Mouse (Mus musculus) thymus, postnatal 10 days (tissue): Measurements from ENCODE around the gene Ryr2.

ENCODE experiments used
- DNase-seq, 2 experiments: peaks; one replicate each; pipeline ENCODE4 v3.0.0; 2021; ENCODE audit warnings: low spot score in 2 of 2

The Ryr2 gene

DNA sequence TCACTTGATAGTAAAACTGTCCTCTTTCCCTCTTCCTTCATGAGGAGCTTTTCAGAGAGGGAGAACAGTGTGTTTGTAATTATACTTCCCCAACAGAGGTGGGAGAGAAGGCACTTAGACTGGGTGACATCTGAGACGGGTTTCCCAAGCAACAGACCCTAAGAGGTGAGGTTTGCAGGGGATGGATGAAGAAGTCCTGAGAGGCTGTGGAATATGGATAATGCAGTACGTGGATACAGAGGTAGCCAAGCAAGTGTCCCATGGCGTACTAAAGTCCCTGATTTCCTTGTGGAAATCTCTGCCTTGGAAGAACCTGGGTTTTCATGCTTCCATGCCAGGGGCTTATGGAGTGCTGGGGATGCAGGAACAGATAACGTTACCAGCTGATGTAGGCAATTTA is 69.5 kb downstream of the Ryr2 start:
- DNase-seq = no peak

GRCm38 (mm10) chr13:12036834-12037233 is 69.9 kb downstream of the Ryr2 start:
- DNase-seq = no peak

DNA sequence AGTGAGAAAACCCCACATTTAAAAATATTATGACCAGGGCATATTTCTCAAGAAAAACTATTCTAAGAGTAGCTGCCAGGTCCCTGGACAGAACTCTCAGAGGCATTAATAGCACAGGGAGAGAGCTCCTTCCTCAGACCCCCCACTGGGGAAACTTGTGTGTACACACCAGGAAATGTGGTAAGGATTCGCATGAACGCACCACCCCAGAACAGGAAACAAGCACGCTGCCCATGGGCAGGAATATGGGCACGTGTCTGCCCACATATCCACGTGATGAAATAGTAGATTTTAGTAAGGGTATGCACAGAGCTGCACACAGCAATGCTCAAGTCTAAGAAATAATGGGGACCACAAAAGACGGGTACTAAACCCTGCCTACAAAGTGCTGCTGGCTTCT is 72.8 kb downstream of the Ryr2 start:
- no peak for DNase-seq

GRCm38 (mm10) chr13:12033272-12033671 is 73.5 kb downstream of the Ryr2 start:
- no peak for DNase-seq

DNA sequence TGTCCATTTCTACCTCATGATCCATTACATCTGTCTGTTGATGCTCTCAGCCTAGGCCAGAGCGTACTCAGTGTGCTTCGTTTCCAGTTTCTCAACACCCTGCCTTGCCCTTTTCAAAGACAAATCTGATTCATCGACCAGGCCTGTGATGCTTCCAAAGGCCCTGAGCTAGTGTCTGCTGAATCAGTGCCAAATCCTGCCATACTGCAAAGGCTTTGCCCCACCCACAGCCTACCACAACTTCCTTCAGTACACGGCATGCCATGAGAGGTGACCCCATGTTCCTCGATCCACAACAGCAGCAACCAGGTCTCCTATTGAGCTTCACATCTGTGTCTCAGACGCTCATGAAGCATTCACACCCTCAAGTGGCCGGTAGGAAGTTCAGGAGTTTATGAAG is 76.9 kb downstream of the Ryr2 start:
- DNase-seq = no peak

- DNase-seq = no peak
Observed at GRCm38 (mm10) chr13:12029326-12029725, 77.4 kb downstream of the Ryr2 start.

- DNase-seq = no peak
Observed at GRCm38 (mm10) chr13:12018046-12018445, 88.7 kb downstream of the Ryr2 start.

GRCm38 (mm10) chr13:12013986-12014385 is 92.8 kb downstream of the Ryr2 start:
- DNase-seq = no peak

- DNase-seq = no peak
Observed at GRCm38 (mm10) chr13:12008995-12009689, 97.6 kb downstream of the Ryr2 start.

- DNase-seq = no peak
Observed at GRCm38 (mm10) chr13:12007579-12007978, 99.2 kb downstream of the Ryr2 start.

- no peak for DNase-seq
Observed at GRCm38 (mm10) chr13:12001891-12002294, 104.9 kb downstream of the Ryr2 start.

GRCm38 (mm10) chr13:11999851-12000250 is 106.9 kb downstream of the Ryr2 start:
- DNase-seq = no peak

- no peak for DNase-seq
Observed at GRCm38 (mm10) chr13:11997366-11997765, 109.4 kb downstream of the Ryr2 start.

DNA sequence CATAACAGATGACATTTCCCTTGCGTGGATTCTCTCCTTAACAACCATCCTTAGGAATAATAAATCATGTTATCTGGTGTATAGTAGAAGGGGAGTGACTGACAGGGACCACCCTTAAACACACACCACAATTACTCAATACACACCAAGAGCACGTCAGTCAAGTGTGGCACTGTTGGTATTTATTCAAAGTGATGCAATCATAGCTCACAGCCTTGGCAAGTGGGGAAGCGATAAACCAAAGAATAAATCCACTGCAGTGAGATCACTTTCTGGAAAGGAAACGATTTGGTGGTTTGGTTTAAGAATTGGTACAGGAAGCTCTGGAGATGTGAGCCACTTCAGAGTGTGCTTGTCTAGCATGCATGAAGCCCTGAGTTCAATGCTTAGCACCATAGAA is 119.2 kb downstream of the Ryr2 start:
- no peak for DNase-seq

DNA sequence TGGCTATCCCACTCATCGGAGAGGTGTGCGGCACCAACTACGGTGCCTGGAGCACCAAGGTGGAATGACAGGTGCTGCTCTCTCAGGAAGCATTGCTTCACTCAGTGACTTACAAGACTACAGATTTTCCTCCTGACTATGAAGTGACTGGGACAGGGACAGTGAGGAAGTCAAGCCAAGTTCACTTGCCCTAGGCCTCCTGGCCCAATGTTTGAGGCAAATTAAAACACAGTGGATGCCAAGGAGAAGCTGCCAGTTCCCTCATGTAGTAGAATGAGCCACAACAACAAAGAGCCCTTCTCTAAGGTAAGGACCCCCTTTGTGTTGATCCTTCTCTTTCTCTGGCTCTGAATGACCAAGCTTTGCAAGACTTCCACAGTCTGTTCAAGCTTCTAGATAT is 121.7 kb downstream of the Ryr2 start:
- DNase-seq = no peak

GRCm38 (mm10) chr13:11978997-11979396 is 127.7 kb downstream of the Ryr2 start:
- DNase-seq = no peak

DNA sequence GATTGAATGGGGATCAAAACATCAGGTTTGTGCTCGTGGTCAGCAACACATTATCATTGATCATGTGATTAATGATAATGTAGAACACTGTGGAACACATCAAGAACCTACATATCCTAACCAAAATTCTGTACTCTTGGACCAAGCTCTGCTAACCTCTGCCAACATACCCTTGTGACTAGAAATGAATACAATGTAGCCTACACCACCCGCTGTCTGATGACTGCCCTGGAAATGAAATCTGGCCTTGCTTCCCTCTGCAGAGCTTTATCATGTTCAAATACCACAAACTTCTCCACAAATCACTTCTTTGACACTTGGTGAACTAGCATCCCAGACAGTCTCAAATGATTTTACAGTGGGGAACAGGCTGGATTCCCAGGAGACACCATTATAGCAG is 128.4 kb downstream of the Ryr2 start:
- DNase-seq = no peak

- DNase-seq = no peak
Observed at GRCm38 (mm10) chr13:11977606-11978005, 129.1 kb downstream of the Ryr2 start.

GRCm38 (mm10) chr13:11964391-11964790 is 142.4 kb downstream of the Ryr2 start:
- DNase-seq = no peak

DNA sequence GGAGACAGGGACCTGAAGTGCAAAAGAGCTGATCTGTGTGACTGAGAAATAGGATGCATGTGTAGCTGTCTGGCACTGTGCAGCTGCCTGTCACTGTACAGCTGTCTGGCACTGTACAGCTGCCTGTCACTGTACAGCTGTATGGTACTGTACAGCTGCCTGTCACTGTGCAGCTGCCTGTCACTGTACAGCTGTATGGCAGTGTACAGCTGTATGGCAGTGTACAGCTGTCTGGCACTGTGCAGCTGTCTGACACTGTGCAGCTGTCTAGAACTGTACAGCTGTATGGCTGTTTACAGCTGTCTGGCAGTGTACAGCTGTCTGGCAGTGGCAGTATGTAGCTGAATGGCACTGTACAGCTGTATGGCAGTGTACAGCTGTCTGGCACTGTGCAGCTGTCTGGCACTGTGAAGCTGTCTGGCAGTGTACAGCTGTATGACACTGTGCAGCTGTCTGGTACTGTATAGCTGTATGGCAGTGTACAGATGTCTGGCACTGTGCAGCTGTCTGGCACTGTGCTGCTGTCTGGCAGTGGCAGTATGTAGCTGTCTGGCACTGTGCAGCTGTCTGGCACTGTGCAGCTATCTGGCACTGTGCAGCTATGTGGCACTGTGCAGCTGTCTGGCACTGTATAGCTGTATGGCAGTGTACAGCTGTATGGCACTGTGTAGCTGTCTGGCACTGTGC is 147.1 kb downstream of the Ryr2 start:
- DNase-seq = no peak

- no peak for DNase-seq
Observed at GRCm38 (mm10) chr13:11958854-11959253, 147.9 kb downstream of the Ryr2 start.

GRCm38 (mm10) chr13:11958271-11958670 is 148.5 kb downstream of the Ryr2 start:
- DNase-seq = no peak

- no peak for DNase-seq
Observed at GRCm38 (mm10) chr13:11951951-11952350, 154.8 kb downstream of the Ryr2 start.

DNA sequence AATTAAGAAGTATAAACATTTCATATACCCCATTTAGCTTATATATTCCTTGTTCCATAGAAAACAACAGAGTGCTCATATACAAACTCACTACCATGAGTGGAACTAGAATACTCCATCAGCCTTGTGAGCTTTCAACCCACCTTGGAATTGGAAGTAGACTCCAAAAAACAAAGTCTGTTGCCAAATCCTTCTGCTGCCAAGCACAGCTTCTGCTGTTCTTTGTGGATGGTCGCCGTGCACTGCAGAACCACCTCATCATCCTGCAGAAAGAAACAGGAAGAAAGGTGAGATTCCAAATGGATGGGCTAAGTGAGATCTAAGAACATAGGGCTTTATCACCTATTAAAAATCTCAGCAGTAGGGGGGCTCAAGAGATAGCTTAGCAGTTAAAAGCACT is 161.0 kb downstream of the Ryr2 start:
- DNase-seq = no peak
